Mouse (Mus musculus) midbrain, embryonic 15.5 days (tissue): ENCODE measurements at regions not wholly inside any gene's neighbourhood (a gene's known extent, or its start where the extent isn't known, plus 50 kb on each side); places are given as distances from the start of the nearest gene placed in this dataset.

Experiments
- ATAC-seq: fragments of 200-750 bp; cut with Nextera tagmentation; replicated peaks from 2 replicates; pipeline ENCODE4 v1.8.0; 2017; ENCODE audit warnings: moderate TSS enrichment
- H3K27ac ChIP-seq: fragments of 300-500 bp; sonication (generic); 2 replicates; pipeline ENCODE4 v1.5.1; 2015; ENCODE audit warnings: mild to moderate bottlenecking, inconsistent platforms
- H3K27me3 ChIP-seq: fragments of 300-500 bp; sonication (generic); replicated peaks from 2 replicates; pipeline ENCODE4 v1.6.1; 2015; ENCODE audit warnings: inconsistent platforms
- H3K36me3 ChIP-seq: fragments of 300-500 bp; sonication (generic); replicated peaks from 2 replicates; pipeline ENCODE4 v1.6.1; 2015; ENCODE audit warnings: inconsistent platforms
- H3K4me1 ChIP-seq: fragments of 300-500 bp; sonication (generic); 2 replicates; pipeline ENCODE4 v1.6.1; 2015; ENCODE audit warnings: inconsistent platforms
- H3K4me2 ChIP-seq: fragments of 300-500 bp; sonication (generic); 2 replicates; pipeline ENCODE4 v1.6.1; 2015; ENCODE audit warnings: inconsistent platforms, mild to moderate bottlenecking, moderate library complexity
- H3K4me3 ChIP-seq: fragments of 300-500 bp; sonication (generic); 2 replicates; pipeline ENCODE4 v1.5.1; 2015; ENCODE audit warnings: mild to moderate bottlenecking, inconsistent platforms
- H3K9ac ChIP-seq: fragments of 300-500 bp; sonication (generic); 2 replicates; pipeline ENCODE4 v1.6.1; 2015; ENCODE audit warnings: mild to moderate bottlenecking, inconsistent platforms
- H3K9me3 ChIP-seq: fragments of 300-500 bp; sonication (generic); 2 replicates; pipeline ENCODE4 v1.6.1; 2016; ENCODE audit warnings: inconsistent platforms
- WGBS: fragments of 180-500 bp; shearing (Covaris S2); methylation state at CpG from one replicate; pipeline ENCODE4 v1.1.7; 2015; ENCODE audit warnings: mixed read lengths; 5-methylcytosine and 5-hydroxymethylcytosine counted together

- WGBS, result 8% methylated on average over 21 of the region's 21 CpGs
Observed at GRCm38 (mm10) chr12:25702176-25703022, 605.5 kb upstream of the Id2 start.

GRCm38 (mm10) chr12:25687063-25687462 is 590.1 kb upstream of the Id2 start:
- H3K9ac ChIP-seq, result no peak overlapping the region
- H3K4me2 ChIP-seq, result no peak overlapping the region
- no peaks in the 10 kb centered on the region for H3K36me3 ChIP-seq
- H3K27me3 ChIP-seq, result no peaks in the 10 kb centered on the region
- no peaks in the 10 kb centered on the region for H3K4me1 ChIP-seq
- no peak for ATAC-seq
- no peak overlapping the region for H3K4me3 ChIP-seq
- no peak overlapping the region for H3K27ac ChIP-seq
- H3K9me3 ChIP-seq, result no peaks in the 10 kb centered on the region

More at GRCm38 (mm10) chr12:25702176-25703022, 605.5 kb upstream of the Id2 start:
- peak overlapping the region; percentile 20; the same call in 1 of the 2 replicates for H3K4me3 ChIP-seq
- peak overlapping the region; percentile 41 for H3K4me2 ChIP-seq
- peak; percentile 84 for ATAC-seq
- no peaks in the 10 kb centered on the region for H3K9me3 ChIP-seq
- H3K27ac ChIP-seq, result 0 out of 2 replicates have a peak overlapping the region, but pooled peaks have one; percentile 12
- H3K9ac ChIP-seq, result 0 out of 2 replicates have a peak overlapping the region, but pooled peaks have one; percentile 13
- H3K4me1 ChIP-seq, result peaks cover 12% of the 10 kb centered on the region
- no peaks in the 10 kb centered on the region for H3K36me3 ChIP-seq
- H3K27me3 ChIP-seq, result no peaks in the 10 kb centered on the region

DNA sequence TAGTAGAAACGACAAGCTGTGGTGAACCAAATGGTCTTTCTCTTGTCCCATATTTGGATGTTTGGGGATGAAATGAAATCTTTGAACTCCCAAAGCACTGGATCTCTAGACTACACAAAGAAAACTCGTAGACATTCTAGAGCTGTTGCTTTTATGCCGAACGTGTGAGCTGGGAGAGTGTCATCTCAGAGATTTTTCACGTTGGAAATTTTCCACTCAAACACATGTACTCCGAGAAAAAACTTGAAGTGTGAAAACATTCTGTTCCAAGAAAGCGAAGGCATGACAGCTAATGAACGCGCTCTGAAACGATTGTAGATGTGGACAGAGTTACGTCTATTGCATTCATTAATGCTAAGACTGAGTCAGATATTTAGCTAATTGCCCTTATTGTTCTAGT is 579.7 kb upstream of the Id2 start:
- Histone ChIP-seq H3K9ac (no peak overlapping the region), H3K4me1 (no peaks in the 10 kb centered on the region), H3K9me3 (no peaks in the 10 kb centered on the region), H3K4me2 (no peak overlapping the region), H3K27ac (no peak overlapping the region), H3K27me3 (no peaks in the 10 kb centered on the region), H3K4me3 (no peak overlapping the region), H3K36me3 (no peaks in the 10 kb centered on the region)
- WGBS, result 92% methylated on average over 11 of the region's 11 CpGs
- no peak for ATAC-seq

GRCm38 (mm10) chr12:25668336-25668735 is 571.4 kb upstream of the Id2 start:
- H3K36me3 ChIP-seq, result no peaks in the 10 kb centered on the region
- H3K4me3 ChIP-seq, result no peak overlapping the region
- H3K4me1 ChIP-seq, result no peaks in the 10 kb centered on the region
- no peaks in the 10 kb centered on the region for H3K9me3 ChIP-seq
- no peak overlapping the region for H3K27ac ChIP-seq
- WGBS, result 93% methylated on average over 11 of the region's 11 CpGs
- no peak for ATAC-seq
- no peak overlapping the region for H3K4me2 ChIP-seq
- no peaks in the 10 kb centered on the region for H3K27me3 ChIP-seq
- no peak overlapping the region for H3K9ac ChIP-seq

GRCm38 (mm10) chr12:25654456-25654855 is 557.5 kb upstream of the Id2 start:
- Histone ChIP-seq H3K4me1 (no peaks in the 10 kb centered on the region), H3K4me3 (no peak overlapping the region), H3K4me2 (no peak overlapping the region), H3K9me3 (no peaks in the 10 kb centered on the region), H3K27ac (no peak overlapping the region), H3K9ac (no peak overlapping the region), H3K36me3 (no peaks in the 10 kb centered on the region), H3K27me3 (no peaks in the 10 kb centered on the region)
- 95% methylated on average over 5 of the region's 5 CpGs for WGBS
- no peak for ATAC-seq

DNA sequence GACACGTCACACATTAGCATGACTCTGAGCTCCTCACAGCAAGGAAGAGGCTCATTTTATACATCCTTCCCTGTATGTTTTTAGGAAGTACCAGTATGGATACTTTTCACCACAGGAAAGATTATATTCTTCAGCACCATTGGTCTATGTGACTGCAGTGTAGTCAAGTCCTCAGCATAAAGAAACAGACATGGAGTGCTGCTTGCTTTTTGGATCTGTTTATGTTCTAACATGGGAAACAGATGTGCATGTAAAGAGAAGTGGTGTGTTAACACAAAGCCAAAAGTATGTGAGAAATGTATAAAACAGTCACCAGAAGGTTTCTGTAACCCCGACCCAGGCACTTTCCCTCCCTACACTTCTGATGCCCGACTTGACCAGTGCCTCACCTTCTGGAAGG is 553.3 kb upstream of the Id2 start:
- no peaks in the 10 kb centered on the region for H3K27me3 ChIP-seq
- H3K9me3 ChIP-seq, result no peaks in the 10 kb centered on the region
- H3K9ac ChIP-seq, result no peak overlapping the region
- H3K36me3 ChIP-seq, result no peaks in the 10 kb centered on the region
- H3K4me3 ChIP-seq, result no peak overlapping the region
- WGBS, result 80% methylated on average over 3 of the region's 3 CpGs
- no peak for ATAC-seq
- H3K4me1 ChIP-seq, result no peaks in the 10 kb centered on the region
- no peak overlapping the region for H3K4me2 ChIP-seq
- H3K27ac ChIP-seq, result no peak overlapping the region

GRCm38 (mm10) chr12:25628081-25628480 is 531.1 kb upstream of the Id2 start:
- Histone ChIP-seq H3K27ac (no peak overlapping the region), H3K4me2 (no peak overlapping the region), H3K27me3 (no peaks in the 10 kb centered on the region), H3K9me3 (no peaks in the 10 kb centered on the region), H3K36me3 (no peaks in the 10 kb centered on the region), H3K9ac (no peak overlapping the region), H3K4me1 (no peaks in the 10 kb centered on the region), H3K4me3 (no peak overlapping the region)
- no peak for ATAC-seq

- no peaks in the 10 kb centered on the region for H3K27me3 ChIP-seq
- H3K4me2 ChIP-seq, result no peak overlapping the region
- no peaks in the 10 kb centered on the region for H3K36me3 ChIP-seq
- ATAC-seq, result no peak
- no peaks in the 10 kb centered on the region for H3K9me3 ChIP-seq
- H3K9ac ChIP-seq, result no peak overlapping the region
- H3K4me3 ChIP-seq, result no peak overlapping the region
- WGBS, result 51% methylated on average over 1 of the region's 1 CpGs
- H3K4me1 ChIP-seq, result no peaks in the 10 kb centered on the region
- H3K27ac ChIP-seq, result no peak overlapping the region
Observed at GRCm38 (mm10) chr12:25625858-25626257, 528.9 kb upstream of the Id2 start.

DNA sequence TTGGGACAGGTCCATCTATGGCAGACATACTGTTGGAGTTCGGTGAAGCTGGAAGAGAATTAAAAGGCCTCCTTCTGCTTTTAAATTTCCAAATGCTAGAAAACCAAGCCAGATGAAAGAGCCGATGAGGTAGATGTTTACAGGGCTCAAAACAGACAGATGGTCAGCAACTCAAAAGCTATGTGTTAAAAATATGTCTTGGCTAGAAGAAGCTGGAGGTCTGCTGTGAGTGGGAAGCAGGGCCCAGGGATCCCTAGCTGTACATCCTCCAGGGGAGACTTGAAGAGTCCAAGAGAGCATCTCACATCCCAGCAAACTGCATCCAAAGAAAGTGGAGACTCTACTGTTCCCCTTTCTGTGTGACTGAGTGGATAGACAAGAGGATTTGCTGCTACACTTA is 526.5 kb upstream of the Id2 start:
- no peak for ATAC-seq
- Histone ChIP-seq H3K4me1 (no peaks in the 10 kb centered on the region), H3K36me3 (no peaks in the 10 kb centered on the region), H3K9me3 (no peaks in the 10 kb centered on the region), H3K27me3 (no peaks in the 10 kb centered on the region), H3K4me2 (no peak overlapping the region), H3K4me3 (no peak overlapping the region), H3K27ac (no peak overlapping the region), H3K9ac (no peak overlapping the region)
- 92% methylated on average over 2 of the region's 2 CpGs for WGBS

GRCm38 (mm10) chr12:25621142-25621541 is 524.2 kb upstream of the Id2 start:
- H3K9ac ChIP-seq, result no peak overlapping the region
- H3K4me3 ChIP-seq, result no peak overlapping the region
- H3K27me3 ChIP-seq, result no peaks in the 10 kb centered on the region
- H3K4me1 ChIP-seq, result no peaks in the 10 kb centered on the region
- H3K27ac ChIP-seq, result no peak overlapping the region
- no peaks in the 10 kb centered on the region for H3K36me3 ChIP-seq
- ATAC-seq, result no peak
- WGBS, result 81% methylated on average over 2 of the region's 2 CpGs
- no peaks in the 10 kb centered on the region for H3K9me3 ChIP-seq
- H3K4me2 ChIP-seq, result no peak overlapping the region

DNA sequence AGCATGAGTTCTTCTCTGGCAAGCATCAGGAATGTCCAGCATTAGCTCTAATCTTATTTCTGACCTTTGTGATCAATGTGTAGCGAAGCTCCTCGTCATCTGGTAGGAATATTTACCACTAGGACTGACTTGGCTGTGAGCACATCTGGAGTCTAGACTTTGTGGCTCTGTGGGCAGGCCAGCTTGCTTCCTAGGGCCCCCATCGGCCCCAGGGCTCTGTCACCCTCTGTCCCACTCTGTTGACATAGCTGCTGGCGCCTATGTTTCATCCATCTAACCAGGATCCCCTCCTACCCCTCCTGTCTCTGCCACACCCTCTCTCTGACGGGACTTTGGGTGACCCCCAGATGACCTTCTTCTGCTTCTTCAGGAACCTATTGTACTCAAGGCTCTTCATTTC is 520.6 kb upstream of the Id2 start:
- no peak overlapping the region for H3K9ac ChIP-seq
- H3K27ac ChIP-seq, result no peak overlapping the region
- no peaks in the 10 kb centered on the region for H3K27me3 ChIP-seq
- no peak overlapping the region for H3K4me3 ChIP-seq
- no peaks in the 10 kb centered on the region for H3K9me3 ChIP-seq
- no peaks in the 10 kb centered on the region for H3K4me1 ChIP-seq
- no peaks in the 10 kb centered on the region for H3K36me3 ChIP-seq
- WGBS, result 81% methylated on average over 5 of the region's 5 CpGs
- ATAC-seq, result no peak
- H3K4me2 ChIP-seq, result no peak overlapping the region

DNA sequence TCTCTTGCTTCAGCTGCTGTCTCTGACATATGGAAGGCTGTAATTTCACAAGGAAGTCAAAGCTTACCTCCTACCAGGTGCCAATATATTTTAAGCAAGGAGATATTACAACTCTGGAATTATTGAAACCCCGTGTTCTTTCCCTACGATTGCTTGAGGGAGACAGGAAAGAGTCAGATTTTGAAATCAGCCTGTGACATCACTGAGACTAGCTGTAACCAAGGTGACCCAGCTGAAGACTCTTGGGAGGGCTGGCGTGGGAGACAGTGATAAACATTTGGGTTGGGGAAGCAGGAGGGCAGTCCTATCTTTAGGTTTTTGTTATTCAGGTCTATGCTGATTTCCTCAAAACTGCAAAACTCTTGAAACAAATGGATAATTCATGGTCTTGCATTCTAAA is 518.4 kb upstream of the Id2 start:
- no peaks in the 10 kb centered on the region for H3K36me3 ChIP-seq
- H3K4me3 ChIP-seq, result no peak overlapping the region
- ATAC-seq, result no peak
- H3K4me1 ChIP-seq, result no peaks in the 10 kb centered on the region
- no peaks in the 10 kb centered on the region for H3K27me3 ChIP-seq
- 70% methylated on average over 3 of the region's 3 CpGs for WGBS
- H3K4me2 ChIP-seq, result no peak overlapping the region
- no peak overlapping the region for H3K9ac ChIP-seq
- H3K9me3 ChIP-seq, result no peaks in the 10 kb centered on the region
- H3K27ac ChIP-seq, result no peak overlapping the region

GRCm38 (mm10) chr12:25613473-25613872 is 516.5 kb upstream of the Id2 start:
- Histone ChIP-seq H3K4me1 (peaks cover 3% of the 10 kb centered on the region; the same call in 1 of the 2 replicates), H3K27me3 (no peaks in the 10 kb centered on the region), H3K9me3 (no peaks in the 10 kb centered on the region), H3K27ac (no peak overlapping the region), H3K9ac (no peak overlapping the region), H3K36me3 (no peaks in the 10 kb centered on the region), H3K4me2 (no peak overlapping the region), H3K4me3 (no peak overlapping the region)
- ATAC-seq, result no peak
